Mouse (Mus musculus) hematopoietic stem cell, adult 5-6 weeks (primary cell): ENCODE measurements at regions not wholly inside any gene's neighbourhood (a gene's known extent, or its start where the extent isn't known, plus 50 kb on each side); places are given as distances from the start of the nearest gene placed in this dataset.

ENCODE experiments used
- ATAC-seq, 2 experiments: fragments of 125-278 bp in 1 of 2; replicated peaks in 1 of 2; 2 replicates each; pipeline ENCODE4 v1.8.0; 2016 to 2017; ENCODE audit warnings: inconsistent platforms in 2 of 2, mild to moderate bottlenecking in 2 of 2, moderate number of reproducible peaks in 2 of 2, low read depth in 1 of 2, moderate TSS enrichment in 1 of 2; ENCODE audit not compliant: low FRiP score in 2 of 2, poor library complexity in 2 of 2, severe bottlenecking in 2 of 2, insufficient read depth in 1 of 2, low TSS enrichment in 1 of 2

DNA sequence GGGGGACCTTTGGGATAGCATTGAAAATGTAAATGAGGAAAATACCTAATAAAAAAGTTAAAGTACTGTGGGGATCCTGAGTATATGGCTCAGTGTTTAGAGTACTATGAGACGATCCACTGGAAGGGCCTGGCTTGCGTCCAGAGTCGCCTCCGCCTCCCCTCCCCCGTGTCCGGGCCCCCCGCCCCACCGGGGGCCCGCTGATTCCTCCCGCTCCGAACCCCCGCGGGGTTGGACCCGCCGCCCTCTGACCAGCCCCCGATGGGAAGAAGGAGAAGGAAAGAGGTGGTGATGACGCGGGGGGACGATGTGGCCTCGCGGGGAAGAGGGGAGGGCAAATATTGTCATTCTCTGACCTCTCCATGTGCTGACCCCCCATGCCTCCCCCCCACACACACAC, 500.8 kb upstream of the Gm12887 start:
- ATAC-seq, result peak; percentile 78 to 81; a peak in 2 of 4 replicates
